Mouse (Mus musculus) myocyte (in vitro differentiated cells): ENCODE measurements around the gene Slc25a28. TPM values are rescaled to one million over a fixed set of nuclear protein-coding genes. Genes with fewer than 3 reads are reported as not detected.

Experiments used
- H3K27me3 ChIP-seq: one replicate; pipeline ENCODE4 v1.6.1; 2011; ENCODE audit not compliant: control insufficient read depth, insufficient read depth, insufficient read length
- H3K36me3 ChIP-seq: one replicate; pipeline ENCODE4 v1.6.1; 2011; ENCODE audit not compliant: control insufficient read depth, insufficient read depth
- H3K4me2 ChIP-seq: one replicate; pipeline ENCODE4 v1.6.1; 2011; ENCODE audit warnings: low read depth, control low read depth
- H3K4me3 ChIP-seq: one replicate; pipeline ENCODE4 v1.5.1; 2011; ENCODE audit warnings: mild to moderate bottlenecking, control low read depth, moderate library complexity
- H3K79me2 ChIP-seq: one replicate; pipeline ENCODE4 v1.6.1; 2011; ENCODE audit not compliant: control insufficient read depth, insufficient read depth
- H3ac ChIP-seq: one replicate; pipeline ENCODE4 v1.6.1; 2011; ENCODE audit not compliant: control insufficient read depth, insufficient read length
- CEBPB ChIP-seq: IDR thresholded peaks from 2 replicates; pipeline ENCODE4 v1.6.1; 2011; ENCODE audit warnings: mild to moderate bottlenecking, moderate library complexity; ENCODE audit not compliant: poor library complexity, insufficient read depth, severe bottlenecking
- E2F4 ChIP-seq: IDR thresholded peaks from one replicate; pipeline ENCODE4 v1.6.1; 2011; ENCODE audit warnings: mild to moderate bottlenecking, control low read depth, moderate library complexity; ENCODE audit not compliant: insufficient read depth
- MAX ChIP-seq: IDR thresholded peaks from one replicate; pipeline ENCODE4 v1.6.1; 2011; ENCODE audit warnings: low read depth, mild to moderate bottlenecking, control low read depth
- MYOD1 ChIP-seq, 3 experiments: IDR thresholded peaks; one replicate each; pipeline ENCODE4 v1.6.1; 2011; ENCODE audit warnings: control low read depth in 2 of 3, low read depth in 2 of 3, mild to moderate bottlenecking in 2 of 3, moderate library complexity in 1 of 3; ENCODE audit not compliant: insufficient read length in 2 of 3, control insufficient read depth in 1 of 3
- MYOG ChIP-seq, 3 experiments: IDR thresholded peaks; one replicate each; pipeline ENCODE4 v1.6.1; 2011; ENCODE audit warnings: control low read depth in 2 of 3, low read depth in 2 of 3, mild to moderate bottlenecking in 2 of 3; ENCODE audit not compliant: insufficient read length in 2 of 3, control insufficient read depth in 1 of 3, insufficient read depth in 1 of 3
- POLR2A ChIP-seq: IDR thresholded peaks from one replicate; pipeline ENCODE4 v1.6.1; 2011; ENCODE audit warnings: low read depth, mild to moderate bottlenecking, control low read depth, moderate library complexity; ENCODE audit not compliant: insufficient read length
- POLR2AphosphoS2 ChIP-seq: IDR thresholded peaks from one replicate; pipeline ENCODE4 v1.6.1; 2011; ENCODE audit warnings: low read depth, control low read depth; ENCODE audit not compliant: insufficient read length
- REST ChIP-seq: IDR thresholded peaks from one replicate; pipeline ENCODE4 v1.6.1; 2011; ENCODE audit warnings: mild to moderate bottlenecking, control low read depth, moderate library complexity; ENCODE audit not compliant: insufficient read depth, insufficient read length
- SRF ChIP-seq: IDR thresholded peaks from one replicate; pipeline ENCODE4 v1.6.1; 2011; ENCODE audit warnings: low read depth; ENCODE audit not compliant: control insufficient read depth, insufficient read length
- TCF12 ChIP-seq: IDR thresholded peaks from one replicate; pipeline ENCODE4 v1.6.1; 2011; ENCODE audit warnings: mild to moderate bottlenecking, control low read depth; ENCODE audit not compliant: poor library complexity, insufficient read depth, severe bottlenecking
- TCF3 ChIP-seq: IDR thresholded peaks from one replicate; pipeline ENCODE4 v1.6.1; 2011; ENCODE audit warnings: low read depth, control low read depth; ENCODE audit not compliant: insufficient read length
- USF1 ChIP-seq: IDR thresholded peaks from one replicate; pipeline ENCODE4 v1.6.1; 2011; ENCODE audit warnings: low read depth, mild to moderate bottlenecking, control low read depth, moderate library complexity
- polyA plus RNA-seq: library from polyadenylated mRNA; unstranded; fragments of >200 nt; fragmentation: generic; extraction: Trizol; gene quantifications from one replicate; pipeline ENCODE4 v1.2.1, GENCODE M21; 2012; ENCODE audit warnings: missing spikeins

Slc25a28 gene
- polyA plus RNA-seq, 1 experiment: 25.5 TPM

DNA sequence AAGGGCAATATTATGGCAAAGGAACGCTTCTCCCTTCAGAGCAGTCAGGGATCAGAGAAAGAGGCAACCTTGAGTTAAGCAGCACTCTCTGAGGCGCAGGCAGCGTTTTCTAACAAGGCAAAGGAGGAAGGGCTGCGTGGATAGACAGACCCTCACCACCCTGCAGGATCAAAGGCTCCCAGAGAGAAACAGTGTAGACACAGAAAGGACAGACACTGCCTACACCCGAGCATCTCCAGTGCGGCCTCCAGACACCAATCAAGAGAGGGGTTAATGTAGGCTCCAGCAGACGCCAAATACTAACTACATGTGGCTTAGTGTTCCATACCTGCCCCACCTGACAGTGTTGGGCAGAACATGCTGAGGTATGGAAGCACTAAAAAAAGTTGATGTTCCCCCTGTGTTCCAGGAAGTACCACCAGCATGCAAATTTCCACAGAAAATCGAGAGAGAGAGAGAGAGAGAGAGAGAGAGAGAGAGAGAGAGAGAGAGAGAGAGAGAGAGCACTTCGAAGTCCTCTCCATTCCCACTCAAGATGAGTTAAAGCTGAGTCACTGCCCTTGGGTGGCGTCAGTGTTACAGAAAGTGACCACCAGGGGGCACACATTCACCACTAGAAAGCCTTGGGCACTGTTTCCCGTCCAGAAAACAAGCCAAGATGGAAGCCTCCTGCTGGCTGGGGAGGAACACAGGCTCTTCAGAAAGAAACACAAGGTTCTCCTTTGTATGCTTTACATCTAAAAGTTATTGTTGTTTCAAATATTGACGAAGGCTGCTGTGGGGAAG lies 44.0 kb downstream of the Slc25a28 start:
- TF ChIP-seq REST (no peak), TCF3 (no peak), MAX (no peak), POLR2AphosphoS2 (no peak), POLR2A (no peak), SRF (no peak), CEBPB (no peak), TCF12 (no peak), MYOG (IDR thresholded peaks at IDR 0.05; ENCODE audit: control insufficient read depth in 1 of 3, insufficient read depth in 1 of 3, insufficient read length in 2 of 3, low read depth in 2 of 3) (no peak)
- H3K36me3 ChIP-seq: no peaks in the 10 kb centered on the region

DNA sequence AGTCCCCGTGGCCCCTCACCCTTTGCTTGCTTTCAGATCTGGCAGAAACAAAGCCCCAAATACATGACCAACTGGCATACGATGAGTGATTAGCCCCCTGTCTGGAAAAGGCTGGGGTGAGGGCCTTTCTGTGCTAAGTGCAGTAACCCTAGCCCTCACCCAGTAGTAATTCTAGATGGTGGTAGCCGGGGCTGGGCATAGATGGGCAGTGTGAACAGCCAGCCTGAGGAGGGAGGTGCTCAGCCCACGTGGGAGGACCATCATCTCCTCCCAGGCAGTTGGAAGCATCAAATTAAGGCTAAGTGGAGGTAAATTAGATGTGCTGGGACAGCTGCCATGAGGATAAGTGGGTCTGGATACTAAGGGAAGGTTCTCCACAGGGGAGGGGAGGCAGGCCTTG lies 45.6 kb downstream of the Slc25a28 start:
- no peaks in the 10 kb centered on the region for H3K79me2 ChIP-seq
- no peaks in the 10 kb centered on the region for H3K36me3 ChIP-seq
- TF ChIP-seq TCF3 (no peak), MAX (no peak), MYOD1 (IDR thresholded peaks at IDR 0.05; ENCODE audit: control insufficient read depth in 1 of 3, insufficient read length in 2 of 3, low read depth in 2 of 3) (no peak), USF1 (no peak), SRF (no peak), E2F4 (no peak), CEBPB (no peak), TCF12 (no peak), MYOG (IDR thresholded peaks at IDR 0.05; ENCODE audit: control insufficient read depth in 1 of 3, insufficient read depth in 1 of 3, insufficient read length in 2 of 3, low read depth in 2 of 3) (no peak), POLR2A (no peak), POLR2AphosphoS2 (no peak), REST (no peak)
- H3ac ChIP-seq: no peak overlapping the region
- H3K27me3 ChIP-seq: no peaks in the 10 kb centered on the region
- no peak overlapping the region for H3K4me3 ChIP-seq
- H3K4me2 ChIP-seq: no peak overlapping the region

More for the DNA sequence above, 44.0 kb downstream of the Slc25a28 start:
- H3K4me2 ChIP-seq: peak overlapping the region; percentile 39
- no peaks in the 10 kb centered on the region for H3K79me2 ChIP-seq
- no peaks in the 10 kb centered on the region for H3K27me3 ChIP-seq
- H3ac ChIP-seq: no peak overlapping the region
- H3K4me3 ChIP-seq: no peak overlapping the region

DNA sequence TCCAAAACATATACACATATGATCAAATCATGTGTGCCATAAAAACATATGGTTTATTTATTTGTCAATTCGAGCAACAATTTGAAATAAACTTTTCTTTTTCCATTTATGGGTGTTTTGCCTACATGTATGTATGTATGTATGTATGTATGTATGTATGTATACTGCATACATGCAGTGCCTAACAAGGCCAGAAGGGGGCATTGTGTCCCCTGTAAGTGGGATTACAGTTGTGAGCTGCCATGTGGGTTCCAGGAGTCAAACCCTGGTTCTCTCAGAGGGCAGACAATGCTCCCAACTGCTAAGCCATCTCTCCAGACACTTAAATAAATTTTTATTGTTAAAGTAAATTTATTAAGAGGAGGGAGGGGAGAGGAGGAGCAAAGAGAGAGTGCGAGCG lies 47.3 kb downstream of the Slc25a28 start:
- no peaks in the 10 kb centered on the region for H3K36me3 ChIP-seq
- TF ChIP-seq TCF12 (no peak), USF1 (no peak), TCF3 (no peak), SRF (no peak), POLR2A (no peak), E2F4 (no peak), POLR2AphosphoS2 (no peak), MYOG (IDR thresholded peaks at IDR 0.05; ENCODE audit: control insufficient read depth in 1 of 3, insufficient read depth in 1 of 3, insufficient read length in 2 of 3, low read depth in 2 of 3) (no peak), MAX (no peak), CEBPB (no peak), MYOD1 (IDR thresholded peaks at IDR 0.05; ENCODE audit: control insufficient read depth in 1 of 3, insufficient read length in 2 of 3, low read depth in 2 of 3) (no peak), REST (no peak)

DNA sequence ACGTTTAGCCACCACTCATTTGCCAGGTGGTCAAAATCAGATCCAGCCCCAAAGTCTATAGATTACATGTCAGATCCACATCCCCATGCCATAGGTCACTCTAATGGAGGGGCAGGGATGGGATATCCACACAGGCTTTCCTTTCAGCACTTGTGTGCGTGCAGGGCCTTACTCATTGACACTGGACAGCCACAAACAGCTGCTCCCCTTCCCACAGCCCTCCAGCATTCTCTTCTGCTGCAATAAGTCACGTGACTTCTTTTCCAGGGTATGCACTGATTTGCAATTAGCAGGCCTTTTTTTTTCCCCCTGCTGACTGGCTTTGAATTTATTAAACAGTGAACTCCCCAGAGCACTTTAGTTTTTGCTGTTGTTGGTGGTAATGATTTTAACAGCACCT lies 48.5 kb downstream of the Slc25a28 start:
- Histone ChIP-seq H3K36me3 (no peaks in the 10 kb centered on the region), H3K27me3 (peaks cover 7% of the 10 kb centered on the region), H3K79me2 (no peaks in the 10 kb centered on the region), H3K4me2 (peak overlapping the region; percentile 48), H3ac (no peak overlapping the region), H3K4me3 (no peak overlapping the region)
- TF ChIP-seq REST (peak; percentile 59), CEBPB (no peak), USF1 (peak; percentile 82), MYOD1 (IDR thresholded peaks at IDR 0.05; ENCODE audit: control insufficient read depth in 1 of 3, insufficient read length in 2 of 3, low read depth in 2 of 3) (peak; percentile 85 to 95 (median 94)), SRF (no peak), MAX (no peak), POLR2A (no peak), POLR2AphosphoS2 (no peak), TCF12 (no peak), MYOG (IDR thresholded peaks at IDR 0.05; ENCODE audit: control insufficient read depth in 1 of 3, insufficient read depth in 1 of 3, insufficient read length in 2 of 3, low read depth in 2 of 3) (peak; percentile 63 to 87 (median 66)), TCF3 (no peak), E2F4 (no peak)

More for the DNA sequence above, 47.3 kb downstream of the Slc25a28 start:
- H3K79me2 ChIP-seq: no peaks in the 10 kb centered on the region
- no peak overlapping the region for H3ac ChIP-seq
- H3K4me3 ChIP-seq: no peak overlapping the region
- no peaks in the 10 kb centered on the region for H3K27me3 ChIP-seq
- no peak overlapping the region for H3K4me2 ChIP-seq
